Mouse (Mus musculus): ENCODE data around the gene 4930595D18Rik.

Gene 4930595D18Rik

GRCm38 (mm10) chr12:111184476-111184875 lies at the start of gene 4930595D18Rik:
Gene 4930595D18Rik, minus strand, starts transcription at chr12:111184491.
- in situ Hi-C loops (cut with MboI; ENCODE audit: low sequenced_read_pairs): no loop called here

- in situ Hi-C loops (cut with MboI; ENCODE audit: low sequenced_read_pairs): no loop called here
Observed at GRCm38 (mm10) chr12:111233798-111234197, 49.5 kb upstream of the 4930595D18Rik start.

- in situ Hi-C loops (cut with MboI; ENCODE audit: low sequenced_read_pairs): no loop called here
Observed at GRCm38 (mm10) chr12:111230793-111231192, 46.5 kb upstream of the 4930595D18Rik start.

DNA sequence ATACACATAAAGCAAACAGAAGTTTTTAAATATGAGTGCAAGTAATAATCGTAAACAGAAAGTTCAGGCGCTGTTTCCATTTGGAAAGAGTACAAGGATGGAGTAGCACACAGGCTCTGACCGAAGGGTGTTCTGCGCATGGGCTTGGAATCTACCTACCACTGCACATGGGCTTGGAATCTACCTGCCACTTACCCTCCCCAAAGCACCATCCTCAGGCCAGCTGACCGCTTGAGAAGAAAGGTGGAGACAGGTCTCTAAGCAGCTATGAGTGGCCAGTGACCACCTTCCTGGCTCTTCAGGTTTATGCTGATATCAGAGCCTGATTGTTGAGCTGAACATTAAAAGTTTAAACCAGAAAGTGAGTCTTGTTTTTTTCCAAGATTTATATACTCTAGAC lies 44.2 kb upstream of the 4930595D18Rik start:
- in situ Hi-C loops (cut with MboI; ENCODE audit: low sequenced_read_pairs): no loop called here

DNA sequence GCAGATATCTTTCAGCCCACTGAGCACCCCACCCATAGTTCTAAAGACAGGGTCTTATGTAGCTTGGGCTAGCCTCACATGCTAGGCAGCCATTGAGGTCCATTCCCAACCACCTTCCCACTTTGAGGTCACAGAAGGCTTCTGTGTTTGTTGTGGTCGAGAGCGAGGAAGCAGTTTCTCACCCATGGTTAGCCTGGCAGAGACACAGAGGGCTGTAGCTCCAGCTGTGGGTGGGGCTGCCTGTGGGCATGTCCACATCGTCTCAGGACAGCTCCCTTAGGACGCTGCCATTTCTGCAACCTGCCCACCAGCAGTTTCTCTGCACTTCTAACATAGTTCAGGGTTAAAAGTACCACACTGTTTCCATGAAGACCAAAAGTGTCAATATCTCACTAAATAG lies 43.1 kb upstream of the 4930595D18Rik start:
- in situ Hi-C loops (cut with MboI; ENCODE audit: low sequenced_read_pairs): no loop called here

GRCm38 (mm10) chr12:111225197-111225780 lies 41.0 kb upstream of the 4930595D18Rik start:
- in situ Hi-C loops (cut with MboI; ENCODE audit: low sequenced_read_pairs): no loop called here

- in situ Hi-C loops (cut with MboI; ENCODE audit: low sequenced_read_pairs): no loop called here
Observed at GRCm38 (mm10) chr12:111218867-111219266, 34.6 kb upstream of the 4930595D18Rik start.

GRCm38 (mm10) chr12:111211729-111212128 lies 27.4 kb upstream of the 4930595D18Rik start:
- in situ Hi-C loops (cut with MboI; ENCODE audit: low sequenced_read_pairs): no loop called here

GRCm38 (mm10) chr12:111207641-111208040 lies 23.4 kb upstream of the 4930595D18Rik start:
- in situ Hi-C loops (cut with MboI; ENCODE audit: low sequenced_read_pairs): no loop called here

DNA sequence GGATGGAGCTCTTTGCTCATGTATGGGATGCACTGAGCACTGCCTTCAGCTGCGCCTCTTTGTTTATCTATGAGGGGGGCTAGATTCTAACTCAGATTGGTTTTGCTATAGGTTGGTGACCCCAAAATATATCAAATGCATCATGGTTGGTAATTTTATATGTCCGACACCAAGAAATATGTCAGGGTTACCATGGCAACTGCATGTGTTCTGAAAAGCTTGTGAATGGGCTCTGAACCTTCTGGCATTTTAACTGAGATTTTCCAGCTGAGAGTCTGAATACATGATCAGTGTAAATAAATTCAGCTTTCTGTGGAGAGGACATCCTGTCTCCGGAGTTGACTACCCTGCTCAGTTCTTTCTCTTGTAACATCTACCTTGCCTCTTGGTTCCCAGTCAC lies 19.7 kb upstream of the 4930595D18Rik start:
- in situ Hi-C loops (cut with MboI; ENCODE audit: low sequenced_read_pairs): no loop called here

GRCm38 (mm10) chr12:111203076-111203475 lies 18.8 kb upstream of the 4930595D18Rik start:
- in situ Hi-C loops (cut with MboI; ENCODE audit: low sequenced_read_pairs): no loop called here

- in situ Hi-C loops (cut with MboI; ENCODE audit: low sequenced_read_pairs): no loop called here
Observed at GRCm38 (mm10) chr12:111196548-111196947, 12.3 kb upstream of the 4930595D18Rik start.

DNA sequence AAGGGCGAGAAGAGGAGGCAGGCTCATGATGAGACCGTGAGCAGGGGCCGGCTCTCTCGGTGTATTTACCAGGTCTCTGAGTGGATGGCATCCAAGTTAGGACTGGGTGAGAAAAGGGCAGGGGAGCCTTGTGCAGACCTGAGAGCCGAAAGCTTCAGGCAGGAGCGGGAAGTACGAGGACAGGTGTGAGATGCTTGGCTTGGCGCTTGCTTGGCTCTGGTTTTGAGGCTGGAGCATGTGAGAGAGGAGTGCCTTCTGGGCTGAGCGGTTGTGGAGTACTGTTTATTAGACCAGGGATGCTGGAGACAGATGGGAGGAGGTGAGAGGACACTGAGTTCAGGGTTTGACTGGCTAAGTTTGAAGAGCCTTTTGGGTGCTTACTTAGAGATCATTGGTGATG lies 9.0 kb upstream of the 4930595D18Rik start:
- in situ Hi-C loops (cut with MboI; ENCODE audit: low sequenced_read_pairs): no loop called here

DNA sequence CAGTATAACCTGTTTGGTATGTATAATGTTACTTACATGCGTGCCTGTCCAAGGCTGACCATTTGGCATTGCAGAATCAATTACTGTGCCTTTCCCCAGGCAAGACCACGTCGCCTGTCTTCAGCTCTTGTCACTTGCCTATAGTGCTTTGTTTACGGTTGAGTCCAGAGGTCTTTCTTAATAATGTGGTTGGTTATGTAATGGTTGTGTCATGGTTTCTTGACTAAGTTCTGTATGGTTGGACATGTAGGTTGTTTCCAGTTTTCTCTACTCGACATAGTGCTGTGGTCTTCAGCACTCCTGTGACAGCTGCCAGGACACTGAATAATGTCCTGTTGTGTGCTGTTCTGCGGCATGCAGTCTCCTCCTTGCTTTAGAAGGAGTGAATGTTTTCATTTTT lies 8.5 kb upstream of the 4930595D18Rik start:
- in situ Hi-C loops (cut with MboI; ENCODE audit: low sequenced_read_pairs): no loop called here

- in situ Hi-C loops (cut with MboI; ENCODE audit: low sequenced_read_pairs): no loop called here
Observed at GRCm38 (mm10) chr12:111190891-111191290, 6.6 kb upstream of the 4930595D18Rik start.

DNA sequence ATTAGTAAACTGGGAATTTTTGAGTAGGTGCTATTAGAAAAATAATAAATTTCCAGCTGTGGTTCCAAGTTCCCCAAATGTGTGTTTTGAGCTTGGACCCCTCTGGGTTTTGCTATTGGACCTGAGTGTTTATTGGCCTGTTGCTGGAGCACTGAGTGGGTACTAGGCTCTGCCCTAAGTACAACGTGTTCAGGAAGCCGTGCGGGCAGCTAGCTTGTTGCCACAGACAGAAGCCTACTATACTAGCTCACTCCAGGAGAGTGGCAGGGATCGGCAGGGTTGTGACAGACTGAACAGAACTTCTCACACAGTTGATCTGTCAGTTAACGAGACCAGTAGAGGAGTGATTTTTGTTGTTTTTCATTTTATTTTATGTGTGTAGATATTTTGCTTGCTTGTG lies 6.1 kb upstream of the 4930595D18Rik start:
- in situ Hi-C loops (cut with MboI; ENCODE audit: low sequenced_read_pairs): no loop called here

DNA sequence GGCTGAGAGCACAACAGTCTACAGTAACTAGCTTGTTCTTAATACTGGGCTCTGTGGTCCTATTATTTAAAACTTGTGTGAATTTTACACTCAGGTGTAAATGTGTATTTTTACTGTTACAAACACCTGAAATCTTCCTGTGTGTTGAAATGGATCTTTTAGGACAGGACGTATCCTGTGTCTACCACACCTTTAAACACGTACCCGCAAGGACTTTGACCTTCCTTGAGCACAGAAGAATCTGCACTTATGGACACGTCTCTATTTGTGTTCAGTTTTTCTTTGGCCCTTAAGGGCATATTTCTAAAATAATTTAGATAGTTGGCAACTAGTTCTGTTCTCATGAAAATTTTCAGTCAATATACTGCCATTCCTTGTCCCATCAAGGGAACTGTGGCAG lies 4.0 kb upstream of the 4930595D18Rik start:
- in situ Hi-C loops (cut with MboI; ENCODE audit: low sequenced_read_pairs): no loop called here

GRCm38 (mm10) chr12:111186986-111187385 lies 2.7 kb upstream of the 4930595D18Rik start:
- in situ Hi-C loops (cut with MboI; ENCODE audit: low sequenced_read_pairs): no loop called here

DNA sequence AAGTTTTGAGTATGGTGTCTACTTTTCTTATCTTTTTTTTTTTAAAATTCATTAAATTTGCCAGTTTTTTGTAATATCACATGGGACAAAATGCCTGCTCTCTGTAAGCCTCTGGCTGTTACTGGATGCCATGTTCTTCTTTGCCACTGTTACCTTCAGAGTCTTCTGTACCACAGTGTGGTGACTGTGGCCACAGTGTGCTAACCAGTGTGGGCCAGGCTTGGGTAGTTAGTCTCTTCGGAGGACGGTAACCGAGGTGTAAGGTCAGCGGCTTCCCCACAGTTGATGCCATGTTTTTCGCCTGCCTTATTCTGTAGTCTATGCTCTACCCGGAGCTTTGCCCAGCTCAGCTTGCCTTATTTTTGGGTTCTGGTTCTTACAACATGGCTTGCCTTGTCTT lies 1.9 kb downstream of the 4930595D18Rik start:
- in situ Hi-C loops (cut with MboI; ENCODE audit: low sequenced_read_pairs): no loop called here

DNA sequence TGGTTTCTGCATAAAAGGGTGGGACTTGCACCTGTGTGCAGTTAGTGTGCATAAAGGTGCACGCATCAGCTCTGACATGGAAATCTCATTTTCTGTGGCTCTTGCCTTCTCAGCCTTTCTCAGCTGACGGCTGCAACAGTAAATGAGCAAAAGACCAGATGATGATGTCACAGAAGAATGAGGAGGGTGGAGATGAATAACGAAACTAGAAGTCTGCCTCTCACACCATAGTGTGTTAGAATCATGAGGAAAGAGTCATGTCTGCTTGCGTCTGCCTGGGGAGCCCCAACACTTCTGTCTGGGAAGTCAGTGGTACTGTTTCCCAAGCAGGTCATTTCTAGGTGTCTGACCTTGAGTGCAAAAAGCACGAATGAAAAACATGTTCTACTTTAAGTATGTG lies 2.4 kb downstream of the 4930595D18Rik start:
- in situ Hi-C loops (cut with MboI; ENCODE audit: low sequenced_read_pairs): no loop called here

- in situ Hi-C loops (cut with MboI; ENCODE audit: low sequenced_read_pairs): no loop called here
Observed at GRCm38 (mm10) chr12:111178772-111179171, 5.5 kb downstream of the 4930595D18Rik start.

GRCm38 (mm10) chr12:111168891-111169290 lies 15.4 kb downstream of the 4930595D18Rik start:
- in situ Hi-C loops (cut with MboI; ENCODE audit: low sequenced_read_pairs): no loop called here

- in situ Hi-C loops (cut with MboI; ENCODE audit: low sequenced_read_pairs): no loop called here
Observed at GRCm38 (mm10) chr12:111166681-111167289, 17.5 kb downstream of the 4930595D18Rik start.

Data from CH12F3 (cell line).